Mouse (Mus musculus) embryonic fibroblast, embryonic 13.5 days (primary cell): Measurements from ENCODE around the gene Kirrel3. TPM values are rescaled to one million over a fixed set of nuclear protein-coding genes. Genes with fewer than 3 reads are reported as not detected.

Source experiments
- H3K27ac ChIP-seq: 2 replicates; pipeline ENCODE4 v1.5.1; 2012; ENCODE audit warnings: low read length, control low read depth, inconsistent platforms; ENCODE audit not compliant: insufficient read depth
- H3K4me1 ChIP-seq: 2 replicates; pipeline ENCODE4 v1.6.1; 2011; ENCODE audit warnings: low read length; ENCODE audit not compliant: control insufficient read depth, insufficient read depth
- H3K4me3 ChIP-seq: 2 replicates; pipeline ENCODE4 v1.5.1; 2011; ENCODE audit warnings: mild to moderate bottlenecking, control low read depth, low read length; ENCODE audit not compliant: insufficient read depth
- CTCF ChIP-seq: IDR thresholded peaks from 2 replicates; pipeline ENCODE4 v1.5.1; 2011; ENCODE audit warnings: mild to moderate bottlenecking, control low read depth, low read length, moderate library complexity, borderline replicate concordance; ENCODE audit not compliant: insufficient read depth
- POLR2A ChIP-seq: IDR thresholded peaks from 2 replicates; pipeline ENCODE4 v1.6.1; 2011; ENCODE audit warnings: low read depth, mild to moderate bottlenecking, control low read depth, low read length, moderate library complexity
- polyA plus RNA-seq: library from polyadenylated mRNA; stranded (reverse); fragments of >200 nt; gene quantifications from 2 replicates; pipeline ENCODE4 v1.2.4, GENCODE M21; 2011; ENCODE audit warnings: low read depth; ENCODE audit not compliant: missing spikeins, insufficient read length

Gene Kirrel3
- 0.97 and 1.2 TPM in 2 replicates for polyA plus RNA-seq

DNA sequence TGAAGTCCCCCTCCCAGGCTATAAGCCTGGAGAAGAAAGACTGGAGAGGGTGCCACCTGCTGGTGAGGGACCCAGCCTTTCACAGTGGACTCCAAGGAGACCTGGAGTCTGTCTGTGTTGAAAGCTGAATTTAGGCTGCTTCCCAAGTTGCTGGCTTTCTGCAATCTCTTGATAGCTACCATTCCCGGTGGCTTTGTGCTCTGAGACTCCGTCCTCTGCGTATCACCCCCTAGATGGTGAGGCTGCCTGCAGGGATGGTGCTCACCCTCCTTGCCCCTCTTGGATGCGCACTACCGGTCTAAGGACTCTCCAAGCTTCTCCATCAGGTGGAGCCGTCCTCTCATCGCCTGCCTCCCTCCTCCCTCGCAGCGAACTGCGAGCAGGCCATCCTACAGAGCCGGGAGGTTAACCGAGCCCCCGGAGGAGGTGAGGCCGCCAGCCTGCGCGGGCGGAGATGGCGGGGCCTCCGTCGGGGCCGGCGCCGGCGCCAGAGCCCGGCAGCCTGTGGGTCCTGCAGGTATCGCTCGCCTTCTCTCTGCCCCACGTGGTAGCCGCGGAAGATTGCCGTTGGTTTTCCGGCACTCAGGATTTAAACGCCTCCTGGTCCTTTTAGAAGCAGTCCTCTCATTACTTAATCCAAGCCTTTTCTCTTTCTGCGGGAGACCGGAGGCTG is at the start of gene Kirrel3:
Kirrel3 (plus strand) TSS at position 136 of the 673 bp plus-strand sequence.
- peak within 1 kb of the TSS; percentile 0; the same call in 1 of the 2 replicates for H3K4me3 ChIP-seq
- no peak within 1 kb of the TSS for H3K27ac ChIP-seq
- TF ChIP-seq POLR2A (no peak), CTCF (peak; percentile 41; the same call in 1 of the 2 replicates)
- H3K4me1 ChIP-seq: no peaks in the 10 kb centered on the region; the same call in 1 of the 2 replicates

DNA sequence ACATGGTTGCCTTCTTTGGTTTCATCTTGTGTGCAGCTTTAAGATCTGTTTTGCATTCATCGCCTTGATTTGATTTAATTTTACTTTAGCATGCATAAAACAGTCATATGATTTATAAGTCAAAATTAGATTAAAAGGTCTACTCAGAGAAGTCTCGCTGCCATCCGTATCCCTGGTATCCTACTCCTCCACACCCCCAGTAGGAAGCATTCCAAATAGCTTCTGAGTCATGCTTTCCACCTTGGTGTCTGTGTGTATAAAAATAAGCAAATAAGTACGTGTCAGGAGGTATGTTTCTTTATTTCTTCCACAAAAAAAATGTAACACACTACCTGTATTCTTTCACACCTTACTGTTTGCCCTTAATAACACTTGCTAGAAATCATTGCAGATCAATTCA is 45.0 kb upstream of the Kirrel3 start:
- Histone ChIP-seq H3K27ac (no peak overlapping the region), H3K4me1 (no peaks in the 10 kb centered on the region), H3K4me3 (no peak overlapping the region)
- TF ChIP-seq POLR2A (no peak), CTCF (no peak)

GRCm38 (mm10) chr9:34443950-34444349 is 41.7 kb upstream of the Kirrel3 start:
- no peak overlapping the region for H3K4me3 ChIP-seq
- no peak for TF ChIP-seq CTCF
- no peaks in the 10 kb centered on the region; the same call in 1 of the 2 replicates for H3K4me1 ChIP-seq
- no peak overlapping the region for H3K27ac ChIP-seq

DNA sequence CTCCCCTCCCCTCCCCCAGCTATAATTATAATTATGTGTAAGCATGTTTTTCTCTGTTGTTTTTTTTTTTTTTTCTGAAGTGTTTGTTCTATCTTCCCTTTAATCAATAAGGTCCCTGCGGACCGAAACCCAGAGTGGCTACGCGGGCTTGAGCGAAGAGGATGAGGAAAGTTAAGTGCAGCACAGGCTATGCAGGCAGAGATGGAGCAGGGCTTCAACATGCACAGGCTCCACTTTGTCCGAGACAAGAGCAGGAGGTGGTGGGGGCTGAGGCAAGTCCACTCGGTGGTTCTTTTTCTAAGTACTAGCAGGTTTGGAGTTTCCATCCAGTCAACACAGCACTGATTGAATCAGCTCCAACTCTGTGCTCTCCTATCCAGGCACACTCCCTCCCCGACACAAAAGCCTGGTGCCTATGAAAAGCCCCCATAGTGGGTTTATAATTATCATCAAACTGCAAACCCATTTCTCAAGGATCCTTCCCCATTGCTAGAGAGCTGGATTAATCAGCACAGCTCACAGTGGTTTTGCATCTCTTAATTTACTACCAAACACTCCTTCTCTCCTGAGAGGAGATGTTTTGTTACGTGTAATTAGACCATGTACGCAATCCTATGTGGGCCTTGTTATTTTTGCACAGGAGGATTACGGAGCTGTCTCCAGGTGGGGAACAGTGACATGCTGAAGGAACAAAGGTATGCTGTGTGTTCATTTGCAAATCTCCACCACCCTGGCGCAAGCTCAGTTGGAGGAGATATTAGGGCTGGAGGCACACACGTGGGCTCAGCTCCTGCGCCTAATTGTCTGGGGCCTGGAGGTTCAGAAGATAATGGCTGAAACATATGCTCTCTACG is 39.0 kb upstream of the Kirrel3 start:
- no peak for TF ChIP-seq CTCF
- TF ChIP-seq POLR2A: no peak
- Histone ChIP-seq H3K4me3 (no peak overlapping the region), H3K4me1 (no peaks in the 10 kb centered on the region; the same call in 1 of the 2 replicates), H3K27ac (no peak overlapping the region)

- H3K4me1 ChIP-seq: no peaks in the 10 kb centered on the region; the same call in 1 of the 2 replicates
- H3K27ac ChIP-seq: no peak overlapping the region
- H3K4me3 ChIP-seq: no peak overlapping the region
- no peak for TF ChIP-seq CTCF
- TF ChIP-seq POLR2A: no peak
Observed at GRCm38 (mm10) chr9:34447736-34448135, 38.0 kb upstream of the Kirrel3 start.

DNA sequence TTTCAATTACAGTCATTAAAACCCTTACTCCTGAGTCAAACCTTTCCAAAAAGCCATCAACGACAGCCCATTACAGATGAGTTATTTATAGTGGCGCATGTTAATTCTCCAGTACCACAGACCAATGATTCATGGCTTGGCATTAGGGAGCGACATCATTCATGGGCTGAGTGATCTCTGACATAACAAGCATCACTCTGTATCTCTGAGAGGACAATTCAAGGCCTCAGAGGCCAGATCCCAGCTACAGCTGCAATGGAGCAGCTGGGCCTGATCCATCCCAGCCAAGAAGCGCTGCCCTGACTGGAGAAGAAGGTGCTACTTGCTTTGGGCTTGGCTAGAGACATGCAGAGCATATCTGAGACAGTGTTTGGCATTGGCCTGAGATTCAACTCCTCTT is 37.2 kb upstream of the Kirrel3 start:
- Histone ChIP-seq H3K27ac (no peak overlapping the region), H3K4me1 (no peaks in the 10 kb centered on the region; the same call in 1 of the 2 replicates)
- TF ChIP-seq POLR2A (no peak), CTCF (no peak)

GRCm38 (mm10) chr9:34458189-34458588 is 27.5 kb upstream of the Kirrel3 start:
- TF ChIP-seq CTCF: no peak
- no peak for TF ChIP-seq POLR2A
- H3K27ac ChIP-seq: no peak overlapping the region
- no peak overlapping the region for H3K4me3 ChIP-seq

More for the DNA sequence above, 37.2 kb upstream of the Kirrel3 start:
- no peak overlapping the region for H3K4me3 ChIP-seq

GRCm38 (mm10) chr9:34459968-34460367 is 25.7 kb upstream of the Kirrel3 start:
- Histone ChIP-seq H3K4me1 (no peaks in the 10 kb centered on the region), H3K4me3 (no peak overlapping the region), H3K27ac (no peak overlapping the region)
- no peak for TF ChIP-seq POLR2A
- no peak for TF ChIP-seq CTCF

More at GRCm38 (mm10) chr9:34458189-34458588, 27.5 kb upstream of the Kirrel3 start:
- no peaks in the 10 kb centered on the region for H3K4me1 ChIP-seq

DNA sequence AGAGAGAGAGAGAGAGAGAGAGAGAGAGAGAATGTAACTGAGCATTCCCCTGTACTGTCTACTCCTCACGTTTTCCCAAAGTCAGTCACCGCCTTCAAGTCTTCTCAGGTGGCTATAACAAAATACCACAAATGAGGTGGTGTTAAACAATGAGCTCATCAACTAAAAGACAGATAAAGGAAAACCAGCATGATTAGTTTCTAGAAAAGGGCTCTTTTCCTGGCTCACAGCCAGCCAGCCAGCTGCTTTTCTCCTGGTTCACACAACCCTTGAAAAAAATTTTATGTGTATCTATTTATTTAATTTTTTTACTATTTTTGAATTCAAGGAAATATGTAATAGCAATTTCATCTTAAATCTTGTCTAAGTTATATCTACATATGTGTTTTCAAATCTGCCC is 22.0 kb upstream of the Kirrel3 start:
- Histone ChIP-seq H3K4me3 (no peak overlapping the region), H3K4me1 (no peaks in the 10 kb centered on the region), H3K27ac (no peak overlapping the region)
- TF ChIP-seq POLR2A: no peak
- no peak for TF ChIP-seq CTCF
